Mouse (Mus musculus) Patski (cell line): ENCODE measurements around the gene Ambra1. TPM values are rescaled to one million over a fixed set of nuclear protein-coding genes. Genes with fewer than 3 reads are reported as not detected.

Experiments used
- ATAC-seq: fragments of 100-300 bp; one replicate; pipeline ENCODE4 v1.8.0; 2021
- CTCF ChIA-PET: fragments of 350-600 bp; sonication (Branson Sonifier 250); formaldehyde crosslinking; loops from one replicate; lab custom pipeline; 2022; ENCODE audit warnings: inconsistent platforms; lab: Charles Lee
- POLR2A ChIA-PET: fragments of 350-600 bp; sonication (Branson Sonifier 250); formaldehyde crosslinking; loops from one replicate; lab custom pipeline; 2022; ENCODE audit warnings: antibody characterized with exemption, inconsistent platforms; lab: Charles Lee
- DNase-seq: peaks from one replicate; pipeline ENCODE4 v3.0.0-alpha.2; 2011; ENCODE audit warnings: low read depth, low spot score
- H3K27me3 ChIP-seq: fragments of 371-371 bp; one replicate; pipeline ENCODE4 v1.5.1; 2021
- CTCF ChIP-seq: fragments of 100-300 bp; IDR thresholded peaks from one replicate; pipeline ENCODE4 v1.5.1; 2021
- in situ Hi-C: fragments of 300-500 bp; cut with MboI; formaldehyde crosslinking; loops from 3 replicates; pipeline ENCODE4 v1.11.1; 2018; ENCODE audit warnings: low pct_unique_long_range_greater_than_20kb, mixed read lengths
- polyA plus RNA-seq: library from polyadenylated mRNA; unstranded; gene quantifications from one replicate; pipeline ENCODE4 v1.2.3, GENCODE M21; 2021

Gene Ambra1
- polyA plus RNA-seq, 1 experiment from 2014 or later, result 27.5 TPM

- TF ChIP-seq CTCF, result no peak
- CTCF ChIA-PET, result no interaction called here
- H3K27me3 ChIP-seq, result no peaks in the 10 kb centered on the region
- in situ Hi-C loops, result no loop called here
- DNase-seq (no peak), ATAC-seq (no peak)
- POLR2A ChIA-PET, result no interaction called here
Observed at GRCm38 (mm10) chr2:91735221-91735620, 5.3 kb downstream of the Ambra1 start.

- CTCF ChIA-PET, result no interaction called here
- H3K27me3 ChIP-seq, result no peaks in the 10 kb centered on the region
- POLR2A ChIA-PET, result no interaction called here
- TF ChIP-seq CTCF, result no peak
- ATAC-seq (no peak), DNase-seq (no peak)
- in situ Hi-C loops, result no loop called here
Observed at GRCm38 (mm10) chr2:91739586-91739985, 9.7 kb downstream of the Ambra1 start.

DNA sequence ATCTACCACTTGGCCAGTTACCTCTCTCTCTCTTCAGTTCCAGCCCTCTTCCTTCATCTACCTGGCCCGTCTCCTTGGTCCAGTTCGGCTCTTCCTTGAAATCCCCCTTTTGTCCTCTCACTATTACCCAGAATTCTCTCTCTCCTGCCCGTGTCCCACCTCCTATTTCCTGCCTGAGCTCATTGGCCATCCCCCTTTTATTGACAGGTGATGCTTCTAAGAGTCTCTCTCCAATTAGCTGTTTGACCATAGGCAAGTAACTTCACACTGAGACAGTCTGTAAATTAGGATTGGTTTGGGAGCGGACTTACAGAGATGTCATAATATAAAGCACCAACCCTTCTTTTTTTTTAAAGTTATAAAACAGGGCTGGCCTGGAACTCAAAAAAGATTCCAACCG, 14.8 kb downstream of the Ambra1 start:
- in situ Hi-C loops, result no loop called here
- POLR2A ChIA-PET, result interaction anchor here (0.6 kb wide), 1 partner anchor 1247 kb away, joined by 3 read pairs; no protein-coding TSS in a partner anchor
- TF ChIP-seq CTCF, result no peak
- CTCF ChIA-PET, result no interaction called here
- ATAC-seq (no peak), DNase-seq (no peak)
- H3K27me3 ChIP-seq, result no peaks in the 10 kb centered on the region

DNA sequence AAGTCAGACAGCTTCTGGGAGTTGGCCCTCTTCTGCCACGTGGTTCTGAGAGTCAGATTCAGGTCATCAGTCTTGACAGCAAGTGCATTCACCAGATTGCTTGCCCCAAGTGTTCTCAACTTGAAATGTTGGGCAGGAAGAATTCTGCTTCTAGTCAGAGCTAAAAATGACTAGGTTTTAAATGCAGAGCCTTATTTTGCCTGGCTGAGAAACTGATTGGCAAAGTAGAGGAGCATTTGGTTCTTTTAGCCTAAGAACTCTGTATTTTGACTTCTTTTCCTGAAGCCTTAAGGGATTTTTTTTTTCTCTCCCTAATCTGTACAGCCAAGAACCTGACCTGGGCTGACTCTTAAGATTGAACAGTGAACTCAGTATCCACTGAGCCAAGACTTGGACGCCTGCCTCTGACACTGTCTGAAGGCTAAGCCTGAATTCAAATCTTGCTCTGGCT, 19.9 kb downstream of the Ambra1 start:
- ChIA-PET POLR2A (interaction anchor here (0.7 kb wide), 1 partner anchor 782 kb away, joined by 4 read pairs; no protein-coding TSS in a partner anchor), CTCF (no interaction called here)
- TF ChIP-seq CTCF, result no peak
- no peak for ATAC-seq
- DNase-seq, result no peak
- H3K27me3 ChIP-seq, result no peaks in the 10 kb centered on the region
- in situ Hi-C loops, result no loop called here

DNA sequence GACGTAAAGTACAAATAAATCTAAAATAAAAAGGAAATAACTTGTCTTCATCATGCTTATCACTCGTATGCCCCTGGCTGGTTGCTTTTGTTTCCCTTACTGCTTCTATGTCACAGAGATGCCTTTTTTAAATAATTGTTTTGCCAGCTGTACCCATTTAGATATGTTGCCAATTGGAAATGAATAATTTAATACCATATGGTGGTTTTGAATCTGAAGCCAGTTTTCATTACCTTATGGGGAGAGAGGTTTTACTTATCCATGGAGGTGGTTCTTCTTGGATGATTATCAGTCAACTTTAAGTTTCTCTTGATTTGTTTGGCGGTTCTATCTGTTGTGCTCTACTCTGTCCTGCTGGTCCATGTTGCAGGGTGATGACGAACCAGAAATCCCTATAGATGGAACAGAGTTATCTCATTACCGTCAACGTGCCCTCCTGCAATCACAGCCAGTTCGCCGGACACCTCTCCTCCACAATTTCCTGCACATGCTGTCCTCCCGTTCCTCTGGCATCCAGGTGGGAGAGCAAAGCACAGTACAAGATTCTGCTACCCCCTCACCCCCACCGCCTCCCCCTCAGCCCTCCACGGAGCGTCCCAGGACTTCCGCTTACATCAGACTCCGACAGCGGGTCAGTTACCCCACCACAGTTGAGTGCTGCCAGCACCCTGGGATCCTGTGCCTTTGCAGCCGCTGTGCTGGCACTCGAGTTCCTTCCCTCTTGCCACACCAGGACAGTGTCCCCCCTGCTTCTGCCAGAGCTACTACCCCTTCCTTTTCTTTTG, 42.2 kb downstream of the Ambra1 start:
- in situ Hi-C loops, result no loop called here
- ChIA-PET CTCF (no interaction called here), POLR2A (no interaction called here)
- no peak for DNase-seq
- H3K27me3 ChIP-seq, result no peaks in the 10 kb centered on the region
- no peak for TF ChIP-seq CTCF
- ATAC-seq, result no peak

- in situ Hi-C loops, result no loop called here
- POLR2A ChIA-PET, result no interaction called here
- no peak for DNase-seq
- TF ChIP-seq CTCF, result no peak
- H3K27me3 ChIP-seq, result no peaks in the 10 kb centered on the region
- no peak for ATAC-seq
- CTCF ChIA-PET, result no interaction called here
Observed at GRCm38 (mm10) chr2:91773309-91773708, 43.4 kb downstream of the Ambra1 start.

- ChIA-PET POLR2A (interaction anchor here (0.7 kb wide), 1 partner anchor 136 kb away, joined by 5 read pairs; no protein-coding TSS in a partner anchor), CTCF (interaction anchor here (0.7 to 2.8 kb wide), 12 partner anchors 9 to 145 kb away, joined by 3 to 10 read pairs (median 3); no protein-coding TSS in a partner anchor)
- no peaks in the 10 kb centered on the region for H3K27me3 ChIP-seq
- DNase-seq (no peak), ATAC-seq (no peak)
- peak; percentile 81 for TF ChIP-seq CTCF
- in situ Hi-C loops, result no loop called here
Observed at GRCm38 (mm10) chr2:91779166-91779565, 49.2 kb downstream of the Ambra1 start.

DNA sequence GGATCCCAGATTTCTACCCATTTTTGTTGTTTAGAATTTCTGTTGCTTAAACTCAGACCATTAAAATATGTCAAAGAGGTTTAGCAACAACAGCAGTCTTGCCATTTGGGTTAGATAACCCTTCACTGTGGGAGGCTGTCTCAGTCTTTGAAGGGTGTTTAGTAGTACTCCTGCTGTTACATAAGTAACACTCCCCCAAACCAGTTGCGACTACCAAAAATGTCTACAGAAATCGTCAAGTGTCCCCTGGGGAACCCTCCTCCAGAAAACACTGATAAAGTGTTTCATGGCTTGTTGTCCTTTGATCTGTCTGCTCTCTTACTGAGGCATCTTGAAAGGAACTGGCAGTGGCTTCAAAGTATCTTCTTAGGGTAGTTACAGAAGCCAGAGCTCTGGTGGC, 61.7 kb downstream of the Ambra1 start:
- POLR2A ChIA-PET, result interaction anchor here (0.7 kb wide), 1 partner anchor 11 kb away, joined by 5 read pairs; no protein-coding TSS in a partner anchor

DNA sequence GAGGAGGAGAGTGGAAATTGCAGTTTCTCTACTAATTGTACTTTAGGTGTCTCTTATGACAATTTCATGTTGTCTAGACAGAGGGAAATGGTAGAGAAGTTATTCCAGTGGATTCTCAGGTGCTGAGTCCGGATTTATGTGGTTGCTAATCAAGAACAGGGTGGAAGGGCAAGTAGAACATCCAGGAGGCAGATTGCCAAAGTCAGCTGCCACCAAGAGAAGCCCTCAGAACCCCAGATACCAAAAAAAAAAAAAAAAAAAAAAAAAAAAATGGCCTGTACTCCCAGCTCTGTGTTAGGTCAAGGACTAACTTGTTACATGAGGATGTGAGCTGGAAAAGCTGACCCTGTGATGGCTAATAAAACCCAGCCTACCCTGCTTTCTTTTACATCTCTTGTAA, 62.4 kb downstream of the Ambra1 start:
- ChIA-PET POLR2A (interaction anchor here (0.7 to 1.1 kb wide), 2 partner anchors 12 kb away, joined by 3 to 5 read pairs; no protein-coding TSS in a partner anchor), CTCF (no interaction called here)
- no peak for TF ChIP-seq CTCF
- DNase-seq (no peak), ATAC-seq (no peak)
- in situ Hi-C loops, result no loop called here
- H3K27me3 ChIP-seq, result no peaks in the 10 kb centered on the region

More for the DNA sequence above, 61.7 kb downstream of the Ambra1 start:
- CTCF ChIA-PET, result no interaction called here
- H3K27me3 ChIP-seq, result no peaks in the 10 kb centered on the region
- no peak for DNase-seq
- no peak for TF ChIP-seq CTCF
- no peak for ATAC-seq
- in situ Hi-C loops, result no loop called here

- no peak for ATAC-seq
- no peak for DNase-seq
- in situ Hi-C loops, result no loop called here
- POLR2A ChIA-PET, result no interaction called here
- CTCF ChIA-PET, result interaction anchor here (1.3 kb wide), 1 partner anchor 10 kb away, joined by 3 read pairs; no protein-coding TSS in a partner anchor
- no peak for TF ChIP-seq CTCF
- H3K27me3 ChIP-seq, result no peaks in the 10 kb centered on the region
Observed at GRCm38 (mm10) chr2:91794466-91794865, 64.5 kb downstream of the Ambra1 start.

DNA sequence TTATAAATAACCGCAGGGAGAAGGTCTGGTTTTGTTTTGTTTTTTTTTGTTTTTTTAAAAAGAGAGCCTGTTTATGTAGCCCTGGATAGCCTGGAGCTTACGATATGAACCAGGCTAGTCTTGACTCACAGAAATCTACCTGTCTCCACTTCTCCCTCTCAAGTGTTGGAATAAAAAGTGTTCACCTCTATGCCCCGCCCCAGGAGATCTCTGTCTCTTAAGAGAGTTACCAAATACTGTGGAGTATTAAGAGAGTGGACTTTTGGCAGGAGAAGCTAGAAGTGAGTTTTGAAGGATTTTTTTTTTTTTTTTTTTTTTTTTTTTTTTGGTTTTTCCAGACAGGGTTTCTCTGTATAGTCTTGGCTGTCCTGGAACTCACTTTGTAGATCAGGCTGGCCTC, 65.2 kb downstream of the Ambra1 start:
- no peak for DNase-seq
- ATAC-seq, result no peak
- ChIA-PET POLR2A (no interaction called here), CTCF (interaction anchor here (1.3 kb wide), 1 partner anchor 9 kb away, joined by 3 read pairs; no protein-coding TSS in a partner anchor)
- no peak for TF ChIP-seq CTCF
- H3K27me3 ChIP-seq, result no peaks in the 10 kb centered on the region
- in situ Hi-C loops, result no loop called here
